In genomic region chr15:93538551-93539205, GRCm38 (mm10) we compare ENCODE assay signal across 18 mouse cellular contexts. TPM values are rescaled to one million over a fixed set of nuclear protein-coding genes. Genes with fewer than 3 reads are reported as not detected.
DNase-seq lines count a peak whose midpoint lies in the region; ATAC-seq lines count a peak whose summit lies in the region.
"Had no signal": no experiment of that assay in that cellular context is flagged by ENCODE, and none has a peak within 500 bp of the region (broad histone marks: within the 10 kb centered on the region; RNA-seq: fewer than 3 reads in every experiment).

No protein-coding gene starts in this region.

- H3K36me3 ChIP-seq in heart, embryonic 13.5 days, result no peaks in the 10 kb centered on the region
- H3K36me3 ChIP-seq in heart, embryonic 16.5 days (ENCODE audit: control insufficient read depth, insufficient read depth), result no peaks in the 10 kb centered on the region
- H3K36me3 ChIP-seq: embryonic facial prominence, embryonic 12.5 days; forebrain, embryonic 10.5 days had no signal

- H3K27me3 ChIP-seq in heart, embryonic 13.5 days (replicated peaks), result no peaks in the 10 kb centered on the region
- no peaks in the 10 kb centered on the region for H3K27me3 ChIP-seq in heart, embryonic 16.5 days (ENCODE audit: control insufficient read depth, insufficient read depth, low read length)
- H3K27me3 ChIP-seq: embryonic facial prominence, embryonic 12.5 days; megakaryocyte, embryonic 14.5 days; Patski had no signal

- peak overlapping the region; percentile 12; the same call in 1 of the 2 replicates for H3K4me3 ChIP-seq in heart, embryonic 13.5 days
- H3K4me3 ChIP-seq in heart, embryonic 16.5 days (ENCODE audit: low read length), result peak overlapping the region; percentile 40
- H3K4me3 ChIP-seq: embryonic facial prominence, embryonic 12.5 days; forebrain, embryonic 10.5 days; megakaryocyte, embryonic 14.5 days had no signal

- H3K9ac ChIP-seq in heart, embryonic 13.5 days, result peak overlapping the region; percentile 56
- peak overlapping the region; percentile 59; the same call in 1 of the 2 replicates for H3K9ac ChIP-seq in heart, embryonic 16.5 days (ENCODE audit: low read length)
- H3K9ac ChIP-seq: embryonic facial prominence, embryonic 12.5 days; liver, embryonic 14.5 days had no signal

- H3K9me3 ChIP-seq in heart, embryonic 13.5 days, result no peaks in the 10 kb centered on the region
- H3K9me3 ChIP-seq in heart, embryonic 16.5 days (replicated peaks; ENCODE audit: control insufficient read depth, low read length), result no peaks in the 10 kb centered on the region
- H3K9me3 ChIP-seq: embryonic facial prominence, embryonic 12.5 days; forebrain, embryonic 10.5 days; megakaryocyte, embryonic 14.5 days had no signal

- peak overlapping the region; percentile 85 for H3K27ac ChIP-seq in heart, embryonic 13.5 days (replicated peaks)
- peak overlapping the region; percentile 87 for H3K27ac ChIP-seq in heart, embryonic 16.5 days (ENCODE audit: low read length)
- H3K27ac ChIP-seq: embryonic facial prominence, embryonic 12.5 days; forebrain, embryonic 10.5 days; liver, embryonic 14.5 days had no signal

- peak overlapping the region; percentile 58 for H3K4me2 ChIP-seq in heart, embryonic 13.5 days
- H3K4me2 ChIP-seq in heart, embryonic 16.5 days (ENCODE audit: low read depth, low read length), result peak overlapping the region; percentile 61
- H3K4me2 ChIP-seq: embryonic facial prominence, embryonic 12.5 days had no signal

- DNase-seq in adrenal gland, adult 2 months, result peak; percentile 71
- no peak for DNase-seq in adrenal gland, adult 18-20 months (ENCODE audit: low spot score in 2 of 2)
- no peak for DNase-seq in heart, postnatal 4 days
- peak; percentile 40 for DNase-seq in adrenal gland, postnatal 10 days
- DNase-seq in ovary, postnatal 36 days (ENCODE audit: low spot score), result no peak
- no peak for DNase-seq in ovary, postnatal 10 days (ENCODE audit: low spot score)
- DNase-seq: cerebellum, adult 11-12 months; cerebellum, postnatal 36 days; kidney, adult 18-20 months; kidney, postnatal 4 days had no signal

- peaks cover 75% of the 10 kb centered on the region for H3K4me1 ChIP-seq in heart, embryonic 13.5 days
- H3K4me1 ChIP-seq in heart, embryonic 16.5 days (ENCODE audit: control insufficient read depth, insufficient read depth, low read length), result peaks cover 45% of the 10 kb centered on the region

- no peak for ATAC-seq in heart, embryonic 13.5 days (ENCODE audit: extremely low read depth, insufficient number of reproducible peaks, low FRiP score, low TSS enrichment)
- ATAC-seq in heart, embryonic 16.5 days (replicated peaks; ENCODE audit: extremely low read depth, insufficient read depth, low FRiP score), result peak; percentile 34; the same call in 1 of the 2 replicates
- ATAC-seq: hindbrain, embryonic 16.5 days; Patski had no signal

- WGBS in heart, embryonic 13.5 days, result 48% methylated on average over 21 of the region's 21 CpGs
- WGBS in heart, embryonic 16.5 days, result 40% methylated on average over 21 of the region's 21 CpGs

RNA-seq across cellular contexts. Expression of gene Prickle1, which starts 57.0 kb away (rescaled TPM):
- 10 to 100 TPM; 15.7 to 19.4 TPM for total RNA-seq in adrenal gland, adult 2 months (2021)
- 6.0 and 8.6 TPM in 2 replicates for polyA plus RNA-seq in adrenal gland, adult 2 months (2012; rRNA removed)
- total RNA-seq in adrenal gland, adult 18-20 months (2021), result 10 to 100 TPM; 16.8 to 26.6 TPM
- 30.3 and 30.5 TPM in 2 replicates for polyA plus RNA-seq in heart, embryonic 13.5 days (2015; fragmentation: Nextera tagmentation; extraction: Ambion mirVana)
- 10 to 100 TPM; 31.0 to 36.4 TPM for total RNA-seq in heart, postnatal 4 days (2021)
- total RNA-seq in adrenal gland, postnatal 10 days (2021), result 10 to 100 TPM; 21.0 to 23.8 TPM
- 30.3 and 31.0 TPM in 2 replicates for polyA plus RNA-seq in heart, embryonic 16.5 days (2015; fragmentation: Nextera tagmentation; extraction: Ambion mirVana)

Comparison
In these comparisons a context has a peak if more than half of its experiments do, and no peak if none do; other contexts are left out.
1. DNase-seq: peak in adrenal gland, adult 2 months (single experiment) and adrenal gland, postnatal 10 days (single experiment); none in adrenal gland, adult 18-20 months (0 of 2), heart, postnatal 4 days (single experiment), ovary, postnatal 36 days (single experiment) and ovary, postnatal 10 days (single experiment).